Mouse (Mus musculus): ENCODE measurements at regions not wholly inside any gene's neighbourhood (a gene's known extent, or its start where the extent isn't known, plus 50 kb on each side); places are given as distances from the start of the nearest gene placed in this dataset.

DNA sequence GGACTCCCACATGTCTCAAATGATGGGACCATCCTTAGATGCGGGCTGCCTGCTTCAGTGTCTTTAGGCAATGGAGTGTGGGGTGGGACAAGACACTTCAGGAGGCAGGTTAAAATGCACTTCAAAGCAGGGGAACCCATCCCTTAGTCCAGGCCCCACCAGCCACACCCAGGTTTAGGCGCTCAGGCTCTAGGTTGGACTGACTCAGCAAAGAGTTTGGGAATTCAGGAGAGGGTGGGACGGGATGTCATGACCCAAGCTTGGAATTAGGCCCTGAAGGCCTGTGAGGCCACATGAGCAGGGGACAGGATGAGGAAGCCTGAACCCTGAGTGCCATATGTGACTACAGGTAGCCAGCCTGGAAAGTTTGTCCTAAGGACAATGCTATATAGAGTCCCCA lies 85.6 kb upstream of the Nkx1-1 start:
- no peaks in the 10 kb centered on the region for H3K9me3 ChIP-seq (ENCODE audit: control insufficient read depth, low read length)
- H3K4me2 ChIP-seq (ENCODE audit: low read depth, low read length) = no peak overlapping the region
- ATAC-seq = no peak
- no peak overlapping the region for H3K27ac ChIP-seq (ENCODE audit: low read length)
- H3K4me3 ChIP-seq (ENCODE audit: low read length) = no peak overlapping the region
- no peaks in the 10 kb centered on the region for H3K36me3 ChIP-seq (ENCODE audit: control insufficient read depth, insufficient read depth, low read length)
- 87% methylated on average over 3 of the region's 3 CpGs for WGBS
- no peaks in the 10 kb centered on the region for H3K4me1 ChIP-seq (ENCODE audit: control insufficient read depth, insufficient read depth, low read length)
- no peak overlapping the region for H3K9ac ChIP-seq (ENCODE audit: low read depth, low read length)
- 0 out of 2 replicates have a peak, but pooled peaks cover 2% of the 10 kb centered on the region for H3K27me3 ChIP-seq (replicated peaks; ENCODE audit: control insufficient read depth, insufficient read depth, low read length)

DNA sequence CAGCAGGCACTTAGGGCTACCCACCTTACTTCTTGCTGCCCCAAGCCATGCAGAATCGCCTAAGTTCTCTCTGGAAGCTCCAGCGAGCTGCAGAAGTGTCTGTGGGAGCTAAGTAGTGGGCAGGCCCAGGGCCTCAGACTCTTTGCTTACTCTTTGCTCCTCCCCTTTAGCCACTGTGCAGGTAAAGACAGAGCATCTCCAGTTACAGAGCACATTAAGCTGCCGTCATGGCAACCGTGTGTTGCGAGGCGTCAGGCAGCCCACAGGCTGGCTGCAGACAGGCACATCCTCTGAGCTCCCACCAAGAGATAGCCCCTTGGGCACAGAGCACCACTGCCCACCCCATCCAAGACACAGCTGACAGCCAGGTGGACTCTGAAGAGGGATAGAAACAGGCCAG lies 85.1 kb upstream of the Nkx1-1 start:
- Histone ChIP-seq H3K27ac (ENCODE audit: low read length) (no peak overlapping the region), H3K9me3 (ENCODE audit: control insufficient read depth, low read length) (no peaks in the 10 kb centered on the region), H3K36me3 (ENCODE audit: control insufficient read depth, insufficient read depth, low read length) (no peaks in the 10 kb centered on the region), H3K4me2 (ENCODE audit: low read depth, low read length) (no peak overlapping the region), H3K9ac (ENCODE audit: low read depth, low read length) (no peak overlapping the region), H3K4me3 (ENCODE audit: low read length) (no peak overlapping the region), H3K27me3 (replicated peaks; ENCODE audit: control insufficient read depth, insufficient read depth, low read length) (0 out of 2 replicates have a peak, but pooled peaks cover 2% of the 10 kb centered on the region), H3K4me1 (ENCODE audit: control insufficient read depth, insufficient read depth, low read length) (no peaks in the 10 kb centered on the region)
- WGBS = 41% methylated on average over 6 of the region's 6 CpGs
- no peak for ATAC-seq

DNA sequence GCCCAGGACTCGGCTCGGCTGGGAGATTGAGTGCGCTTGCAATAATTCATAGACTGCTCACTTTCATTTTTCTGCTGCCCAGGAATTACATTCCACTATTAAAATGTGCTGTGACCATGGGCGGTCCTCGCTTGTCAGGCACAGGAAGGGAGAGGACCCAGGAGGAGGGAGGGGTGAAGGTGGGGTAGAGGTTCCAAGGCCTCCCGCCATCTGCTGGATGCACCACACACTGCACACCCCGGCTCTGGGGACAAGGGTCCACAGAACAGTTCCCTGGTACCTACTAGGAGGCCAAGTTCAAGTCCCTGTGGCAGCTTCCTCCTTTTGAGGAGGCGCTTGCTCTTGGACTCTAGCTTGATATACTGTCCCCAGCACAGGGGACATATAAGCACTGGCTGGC lies 83.8 kb upstream of the Nkx1-1 start:
- H3K36me3 ChIP-seq (ENCODE audit: control insufficient read depth, insufficient read depth, low read length) = no peaks in the 10 kb centered on the region
- WGBS = 50% methylated on average over 8 of the region's 8 CpGs
- no peak overlapping the region for H3K4me3 ChIP-seq (ENCODE audit: low read length)
- H3K27me3 ChIP-seq (replicated peaks; ENCODE audit: control insufficient read depth, insufficient read depth, low read length) = 0 out of 2 replicates have a peak, but pooled peaks cover 2% of the 10 kb centered on the region
- H3K27ac ChIP-seq (ENCODE audit: low read length) = no peak overlapping the region
- ATAC-seq = no peak
- no peak overlapping the region for H3K9ac ChIP-seq (ENCODE audit: low read depth, low read length)
- H3K4me1 ChIP-seq (ENCODE audit: control insufficient read depth, insufficient read depth, low read length) = no peaks in the 10 kb centered on the region
- no peak overlapping the region for H3K4me2 ChIP-seq (ENCODE audit: low read depth, low read length)
- H3K9me3 ChIP-seq (ENCODE audit: control insufficient read depth, low read length) = no peaks in the 10 kb centered on the region

DNA sequence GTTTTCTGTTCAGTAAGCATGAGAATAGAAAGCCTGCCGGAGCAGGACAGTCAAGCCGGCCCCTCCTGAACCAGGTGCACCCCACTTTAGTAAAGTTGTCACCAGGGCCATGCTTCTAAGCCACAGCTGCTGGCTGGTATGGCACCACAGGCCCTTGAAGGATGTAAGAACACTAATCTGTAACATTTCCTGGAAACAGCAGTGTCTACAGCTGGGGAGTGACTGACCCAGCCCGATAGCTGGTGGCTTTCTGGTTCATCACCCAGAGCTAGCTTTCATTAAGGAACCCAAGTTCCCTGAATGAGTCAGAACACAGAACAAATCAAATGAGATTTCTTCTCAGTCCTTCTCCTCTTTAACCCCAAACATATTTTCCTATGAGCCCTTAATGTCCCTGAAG lies 82.4 kb upstream of the Nkx1-1 start:
- Histone ChIP-seq H3K9ac (ENCODE audit: low read depth, low read length) (no peak overlapping the region), H3K27me3 (replicated peaks; ENCODE audit: control insufficient read depth, insufficient read depth, low read length) (0 out of 2 replicates have a peak, but pooled peaks cover 2% of the 10 kb centered on the region), H3K4me3 (ENCODE audit: low read length) (no peak overlapping the region), H3K4me2 (ENCODE audit: low read depth, low read length) (no peak overlapping the region), H3K9me3 (ENCODE audit: control insufficient read depth, low read length) (no peaks in the 10 kb centered on the region), H3K36me3 (ENCODE audit: control insufficient read depth, insufficient read depth, low read length) (no peaks in the 10 kb centered on the region), H3K4me1 (ENCODE audit: control insufficient read depth, insufficient read depth, low read length) (no peaks in the 10 kb centered on the region), H3K27ac (ENCODE audit: low read length) (no peak overlapping the region)
- ATAC-seq = no peak
- WGBS = 89% methylated on average over 3 of the region's 3 CpGs

DNA sequence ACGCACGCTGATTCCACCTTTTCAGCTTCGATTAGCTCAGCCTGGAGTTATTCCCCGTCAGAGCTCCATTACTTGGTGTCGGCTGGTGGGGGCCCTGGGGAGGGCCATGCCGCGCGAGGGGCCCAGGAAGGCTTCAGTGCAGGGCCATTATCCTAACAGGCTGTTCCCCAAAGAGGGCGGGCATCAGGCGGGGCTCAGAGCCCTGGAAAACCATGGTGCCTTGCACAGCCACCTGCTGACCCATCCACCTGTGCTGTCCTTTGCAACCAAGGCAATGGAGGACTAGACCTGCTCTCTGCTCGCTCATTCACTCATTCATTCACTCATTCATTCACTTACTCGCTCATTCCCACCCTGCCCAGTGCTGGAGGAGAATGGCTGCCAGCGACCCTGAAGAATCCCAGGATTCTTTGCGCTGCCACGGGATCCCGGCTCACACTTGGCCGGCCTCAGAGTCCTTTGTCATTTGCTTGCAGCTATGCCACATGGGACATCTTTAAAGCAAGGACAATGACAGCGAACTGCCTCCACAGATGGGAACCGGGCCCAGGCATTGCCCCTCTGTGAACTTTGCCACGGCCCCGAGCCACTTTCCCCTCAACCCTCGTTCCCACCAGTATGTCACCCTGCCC lies 78.6 kb upstream of the Nkx1-1 start:
- H3K4me3 ChIP-seq (ENCODE audit: low read length) = no peak overlapping the region
- no peaks in the 10 kb centered on the region for H3K4me1 ChIP-seq (ENCODE audit: control insufficient read depth, insufficient read depth, low read length)
- no peak for ATAC-seq
- H3K36me3 ChIP-seq (ENCODE audit: control insufficient read depth, insufficient read depth, low read length) = no peaks in the 10 kb centered on the region
- WGBS = 49% methylated on average over 22 of the region's 22 CpGs
- H3K9me3 ChIP-seq (ENCODE audit: control insufficient read depth, low read length) = no peaks in the 10 kb centered on the region
- no peaks in the 10 kb centered on the region for H3K27me3 ChIP-seq (replicated peaks; ENCODE audit: control insufficient read depth, insufficient read depth, low read length)
- H3K27ac ChIP-seq (ENCODE audit: low read length) = no peak overlapping the region
- H3K4me2 ChIP-seq (ENCODE audit: low read depth, low read length) = no peak overlapping the region
- H3K9ac ChIP-seq (ENCODE audit: low read depth, low read length) = no peak overlapping the region

DNA sequence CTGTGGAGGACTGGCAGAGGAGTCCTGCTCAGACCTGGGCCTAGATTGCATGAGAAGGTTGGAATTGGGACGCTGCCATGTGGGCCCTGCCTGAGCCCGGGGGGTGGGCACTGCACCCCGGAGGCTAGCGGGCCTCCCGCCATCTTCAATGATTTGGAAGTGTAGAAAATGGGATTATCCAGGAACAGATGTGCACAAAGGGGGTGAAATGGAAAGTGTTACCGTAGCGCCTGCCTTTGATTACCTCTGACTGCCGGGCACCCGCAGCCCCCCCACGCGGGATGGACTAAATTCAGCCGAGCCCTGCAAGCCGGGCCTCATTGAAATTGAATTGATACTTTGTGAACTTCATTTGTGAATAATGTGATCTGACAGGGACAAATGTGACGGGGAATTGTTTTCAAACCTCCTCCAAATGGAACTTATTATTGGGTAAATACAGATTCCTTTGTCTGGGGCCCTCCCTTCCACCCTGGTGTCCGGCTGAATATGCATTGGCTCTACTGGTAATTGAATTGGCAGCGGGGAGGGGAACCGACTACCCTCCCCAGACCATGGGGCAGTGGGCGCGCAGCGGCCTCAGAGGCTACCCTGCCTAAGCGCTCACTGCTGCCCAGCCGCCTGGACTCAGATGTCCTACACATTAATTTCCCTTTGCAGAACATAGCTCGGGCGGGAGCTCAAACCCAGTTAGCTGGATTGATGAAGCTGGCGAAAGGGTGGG lies 77.9 kb upstream of the Nkx1-1 start:
- H3K9ac ChIP-seq (ENCODE audit: low read depth, low read length) = no peak overlapping the region
- 64% methylated on average over 25 of the region's 25 CpGs for WGBS

DNA sequence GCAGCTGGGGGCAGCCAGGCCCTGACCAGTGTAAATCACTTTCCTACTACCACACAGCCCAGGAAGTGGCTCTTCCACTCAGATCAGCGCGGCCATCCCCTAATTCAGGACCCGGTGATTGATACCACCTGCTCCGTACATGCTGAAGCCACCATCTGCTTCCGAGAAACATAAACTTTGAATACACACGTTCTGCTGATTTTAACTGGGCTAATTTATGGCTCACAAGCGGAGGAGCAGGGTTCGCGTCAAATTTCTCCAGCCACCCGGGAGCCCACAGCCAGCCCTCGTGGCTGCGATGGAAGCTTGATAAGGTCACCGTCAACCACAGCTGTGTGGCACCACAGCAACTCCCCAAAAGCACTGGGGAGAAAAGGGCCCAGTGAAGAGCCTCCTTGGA lies 72.0 kb upstream of the Nkx1-1 start:
- no peaks in the 10 kb centered on the region for H3K9me3 ChIP-seq (ENCODE audit: control insufficient read depth, low read length)
- H3K9ac ChIP-seq (ENCODE audit: low read depth, low read length) = no peak overlapping the region
- H3K4me1 ChIP-seq (ENCODE audit: control insufficient read depth, insufficient read depth, low read length) = no peaks in the 10 kb centered on the region
- H3K4me2 ChIP-seq (ENCODE audit: low read depth, low read length) = no peak overlapping the region
- no peak overlapping the region for H3K27ac ChIP-seq (ENCODE audit: low read length)
- no peak overlapping the region for H3K4me3 ChIP-seq (ENCODE audit: low read length)
- no peak for ATAC-seq
- WGBS = 25% methylated on average over 13 of the region's 13 CpGs
- no peaks in the 10 kb centered on the region for H3K27me3 ChIP-seq (replicated peaks; ENCODE audit: control insufficient read depth, insufficient read depth, low read length)
- H3K36me3 ChIP-seq (ENCODE audit: control insufficient read depth, insufficient read depth, low read length) = no peaks in the 10 kb centered on the region

More for the DNA sequence above, 77.9 kb upstream of the Nkx1-1 start:
- no peak for ATAC-seq
- Histone ChIP-seq H3K9me3 (ENCODE audit: control insufficient read depth, low read length) (no peaks in the 10 kb centered on the region), H3K36me3 (ENCODE audit: control insufficient read depth, insufficient read depth, low read length) (no peaks in the 10 kb centered on the region), H3K27ac (ENCODE audit: low read length) (no peak overlapping the region), H3K27me3 (replicated peaks; ENCODE audit: control insufficient read depth, insufficient read depth, low read length) (no peaks in the 10 kb centered on the region), H3K4me3 (ENCODE audit: low read length) (no peak overlapping the region), H3K4me1 (ENCODE audit: control insufficient read depth, insufficient read depth, low read length) (no peaks in the 10 kb centered on the region), H3K4me2 (ENCODE audit: low read depth, low read length) (no peak overlapping the region)

DNA sequence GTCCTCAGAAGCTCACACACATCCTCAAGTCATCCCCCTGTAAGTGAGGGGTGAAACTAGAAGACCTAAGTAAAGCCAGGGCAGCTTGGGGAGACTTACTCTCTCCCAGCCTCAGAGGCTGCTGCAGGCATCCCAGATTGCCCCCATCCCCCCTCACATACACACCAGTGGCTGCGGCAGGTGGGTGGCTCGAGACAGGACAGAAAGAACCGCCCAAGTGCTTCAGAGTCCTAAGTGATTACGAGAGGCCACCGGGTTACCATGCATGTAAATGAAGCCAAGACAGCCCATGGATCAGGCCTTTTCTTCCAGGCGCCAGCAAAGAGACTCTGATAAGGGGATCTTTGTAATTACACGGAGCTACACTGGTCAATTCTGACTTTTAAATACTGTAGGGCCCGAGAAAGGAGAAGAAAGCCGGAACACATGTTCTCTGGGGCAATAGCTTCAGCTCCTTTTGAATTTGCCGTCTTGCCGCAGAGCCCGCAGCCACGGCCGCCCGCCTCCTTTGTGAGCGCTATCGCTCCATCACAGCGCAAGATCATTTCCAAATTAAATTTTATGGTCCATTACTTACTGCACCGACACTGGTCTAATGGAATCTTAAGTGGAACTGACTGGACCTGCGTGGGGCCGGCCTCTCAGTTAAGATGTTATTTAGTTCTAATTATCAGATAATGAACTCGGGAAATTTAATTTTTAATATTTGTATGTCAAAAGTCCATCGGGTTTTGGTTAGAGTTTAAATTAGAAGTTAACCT lies 68.1 kb upstream of the Nkx1-1 start:
- H3K27ac ChIP-seq (ENCODE audit: low read length) = no peak overlapping the region
- no peaks in the 10 kb centered on the region for H3K27me3 ChIP-seq (replicated peaks; ENCODE audit: control insufficient read depth, insufficient read depth, low read length)
- no peak overlapping the region for H3K4me3 ChIP-seq (ENCODE audit: low read length)
- no peaks in the 10 kb centered on the region for H3K9me3 ChIP-seq (ENCODE audit: control insufficient read depth, low read length)
- ATAC-seq = no peak
- H3K4me1 ChIP-seq (ENCODE audit: control insufficient read depth, insufficient read depth, low read length) = no peaks in the 10 kb centered on the region
- WGBS = 63% methylated on average over 23 of the region's 23 CpGs
- no peaks in the 10 kb centered on the region for H3K36me3 ChIP-seq (ENCODE audit: control insufficient read depth, insufficient read depth, low read length)
- no peak overlapping the region for H3K4me2 ChIP-seq (ENCODE audit: low read depth, low read length)
- H3K9ac ChIP-seq (ENCODE audit: low read depth, low read length) = no peak overlapping the region

DNA sequence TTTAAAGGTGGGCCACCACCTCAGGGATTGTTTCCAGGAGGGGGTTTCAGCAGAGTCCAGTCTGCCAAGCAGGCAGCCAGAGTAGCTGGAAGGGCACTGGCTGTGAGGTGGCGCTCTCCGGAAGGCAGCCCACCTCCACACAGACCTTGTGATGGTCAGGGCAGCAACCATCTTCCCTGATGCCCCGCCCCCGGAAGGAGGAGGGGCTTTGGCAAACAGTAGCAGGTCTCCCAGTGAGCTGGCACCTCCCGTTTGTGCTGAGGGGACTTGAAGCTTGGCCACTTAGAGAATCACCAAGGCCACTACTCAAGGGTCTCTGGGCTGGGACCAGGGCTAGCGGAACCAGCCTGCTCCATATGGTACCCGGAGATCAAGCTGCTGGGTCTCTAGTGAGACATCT lies 67.4 kb upstream of the Nkx1-1 start:
- Histone ChIP-seq H3K9me3 (ENCODE audit: control insufficient read depth, low read length) (no peaks in the 10 kb centered on the region), H3K4me2 (ENCODE audit: low read depth, low read length) (no peak overlapping the region), H3K4me1 (ENCODE audit: control insufficient read depth, insufficient read depth, low read length) (no peaks in the 10 kb centered on the region), H3K4me3 (ENCODE audit: low read length) (no peak overlapping the region), H3K36me3 (ENCODE audit: control insufficient read depth, insufficient read depth, low read length) (no peaks in the 10 kb centered on the region), H3K27me3 (replicated peaks; ENCODE audit: control insufficient read depth, insufficient read depth, low read length) (no peaks in the 10 kb centered on the region), H3K27ac (ENCODE audit: low read length) (no peak overlapping the region), H3K9ac (ENCODE audit: low read depth, low read length) (no peak overlapping the region)
- 43% methylated on average over 7 of the region's 7 CpGs for WGBS
- no peak for ATAC-seq

Data from intestine, embryonic 16.5 days (tissue).